8 mouse cellular contexts compared by ENCODE assay signal in the genomic region with DNA sequence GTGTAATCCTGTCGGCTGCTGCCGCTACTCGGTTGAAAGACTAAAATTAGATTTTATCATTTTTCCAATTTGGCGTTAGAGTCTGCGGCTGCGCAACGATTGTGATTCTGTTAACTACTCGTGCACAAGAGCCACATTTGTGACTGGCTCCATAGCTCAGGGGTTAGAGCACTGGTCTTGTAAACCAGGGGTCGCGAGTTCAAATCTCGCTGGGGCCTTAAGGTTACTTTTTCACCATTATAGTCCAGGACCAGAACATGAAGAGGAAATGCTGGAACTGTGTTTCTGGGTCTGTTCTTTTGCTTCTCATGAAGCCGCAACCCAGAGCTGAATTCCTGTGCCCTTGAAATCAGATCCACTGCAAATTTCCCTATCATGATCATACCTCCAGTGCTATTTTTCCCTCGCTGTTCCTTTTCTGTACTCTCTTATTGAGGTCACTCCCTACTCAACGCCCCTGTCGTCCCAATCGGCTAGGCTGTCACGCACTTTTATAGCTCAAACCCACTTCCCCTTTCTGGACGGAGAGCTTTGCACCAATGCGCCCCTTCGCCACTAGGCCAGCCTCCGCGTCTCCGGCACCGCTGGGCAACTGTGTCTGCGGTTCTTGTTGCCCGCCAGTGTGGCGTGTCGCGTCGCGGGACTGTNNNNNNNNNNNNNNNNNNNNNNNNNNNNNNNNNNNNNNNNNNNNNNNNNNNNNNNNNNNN. TPM values are rescaled to one million over a fixed set of nuclear protein-coding genes. Genes with fewer than 3 reads are reported as not detected.
A peak's percentile ranks its signal among the peaks of the same experiment; 100 is the strongest.
DNase-seq lines count a peak whose midpoint lies in the region; ATAC-seq lines count a peak whose summit lies in the region.

No protein-coding gene starts in this region.

- H3K36me3 ChIP-seq in hindbrain, embryonic 14.5 days (replicated peaks; ENCODE audit: control insufficient read depth, insufficient read depth): no peaks in the 10 kb centered on the region

- peak overlapping the region; percentile 58 for H3K9ac ChIP-seq in hindbrain, embryonic 14.5 days

- H3K4me2 ChIP-seq in hindbrain, embryonic 14.5 days (replicated peaks): peak overlapping the region; percentile 72

- H3K27ac ChIP-seq in hindbrain, embryonic 14.5 days: no peak overlapping the region; the same call in 1 of the 2 replicates

- peak overlapping the region; percentile 44 for H3K4me3 ChIP-seq in hindbrain, embryonic 14.5 days (replicated peaks; ENCODE audit: low read length)

- 0 out of 2 replicates have a peak, but pooled peaks cover 2% of the 10 kb centered on the region for H3K27me3 ChIP-seq in hindbrain, embryonic 14.5 days (ENCODE audit: control insufficient read depth, insufficient read depth, low read length)

- H3K4me1 ChIP-seq in hindbrain, embryonic 14.5 days (replicated peaks; ENCODE audit: control insufficient read depth, insufficient read depth, low read length): peaks cover 24% of the 10 kb centered on the region

- DNase-seq in R1 (ENCODE audit: low read depth, low spot score): peak; percentile 85
- peak; percentile 92 to 95 for DNase-seq in cerebellum, postnatal 14 days
- DNase-seq in frontal cortex, postnatal 25 days (ENCODE audit: low spot score in 2 of 2): peak; percentile 95 to 97
- peak; percentile 97 for DNase-seq in hindbrain, embryonic 14.5 days (ENCODE audit: low spot score)
- DNase-seq in left cerebral cortex, adult 11 months (ENCODE audit: low spot score): peak; percentile 85
- DNase-seq in lung, postnatal 36 days: peak; percentile 95
- DNase-seq in retina, postnatal 1 day: peak; percentile 88
- peak; percentile 89 for DNase-seq in thymus, postnatal 4 days

- WGBS in hindbrain, embryonic 14.5 days: under 1% methylated on average over 31 of the region's 31 CpGs

- no peaks in the 10 kb centered on the region for H3K9me3 ChIP-seq in hindbrain, embryonic 14.5 days (ENCODE audit: control insufficient read depth, low read length)

- ATAC-seq in hindbrain, embryonic 14.5 days (ENCODE audit: low FRiP score): peak; percentile 80

RNA-seq across cellular contexts. Expression of gene Irgm1, which starts 17.9 kb away (rescaled TPM):
- 4.0 and 4.2 TPM in 2 replicates for polyA plus RNA-seq in hindbrain, embryonic 14.5 days (2014; fragmentation: Nextera tagmentation; extraction: Ambion mirVana)

RNA-seq across cellular contexts. Expression of gene Gm12184, which starts 27.2 kb away (rescaled TPM):
- polyA plus RNA-seq in hindbrain, embryonic 14.5 days (2014; fragmentation: Nextera tagmentation; extraction: Ambion mirVana): 1.6 and 2.4 TPM in 2 replicates

RNA-seq across cellular contexts. Expression of gene Trim7, which starts 27.7 kb away (rescaled TPM):
- 1.7 and 2.5 TPM in 2 replicates for polyA plus RNA-seq in hindbrain, embryonic 14.5 days (2014; fragmentation: Nextera tagmentation; extraction: Ambion mirVana)

RNA-seq across cellular contexts. Expression of gene Trim41, which starts 36.5 kb away (rescaled TPM):
- 4.6 and 5.6 TPM in 2 replicates for polyA plus RNA-seq in hindbrain, embryonic 14.5 days (2014; fragmentation: Nextera tagmentation; extraction: Ambion mirVana)

RNA-seq across cellular contexts. Expression of gene Gm5431, which starts 48.4 kb away (rescaled TPM):
- 0.16 and 0.74 TPM in 2 replicates for polyA plus RNA-seq in hindbrain, embryonic 14.5 days (2014; fragmentation: Nextera tagmentation; extraction: Ambion mirVana)
